Mouse (Mus musculus) spleen, adult 2 months (tissue): Measurements from ENCODE around the gene Col13a1. TPM values are rescaled to one million over a fixed set of nuclear protein-coding genes. Genes with fewer than 3 reads are reported as not detected.

Source experiments
- DNase-seq, 2 experiments: peaks; one replicate each; pipeline versions ENCODE4 v3.0.0 to v3.0.0-alpha.2; 2012 to 2021; ENCODE audit warnings: low spot score in 2 of 2, low read depth in 1 of 2
- H3K27ac ChIP-seq: fragments of 200-500 bp; 2 replicates; pipeline ENCODE4 v1.5.1; 2012; ENCODE audit warnings: low read length, inconsistent platforms; ENCODE audit not compliant: insufficient read depth
- H3K27me3 ChIP-seq: fragments of 200-500 bp; 2 replicates; pipeline ENCODE4 v1.6.1; 2012; ENCODE audit warnings: mild to moderate bottlenecking, moderate library complexity, low read length, inconsistent platforms; ENCODE audit not compliant: control insufficient read depth, insufficient read depth
- H3K36me3 ChIP-seq: fragments of 200-500 bp; 2 replicates; pipeline ENCODE4 v1.6.1; 2012; ENCODE audit warnings: mild to moderate bottlenecking, low read length, inconsistent platforms; ENCODE audit not compliant: control insufficient read depth, insufficient read depth
- H3K4me1 ChIP-seq: fragments of 200-500 bp; 2 replicates; pipeline ENCODE4 v1.6.1; 2011; ENCODE audit warnings: inconsistent platforms; ENCODE audit not compliant: control insufficient read depth, insufficient read depth, insufficient read length
- H3K4me3 ChIP-seq: fragments of 200-500 bp; 2 replicates; pipeline ENCODE4 v1.5.1; 2011; ENCODE audit warnings: mild to moderate bottlenecking, inconsistent platforms; ENCODE audit not compliant: insufficient read depth, insufficient read length; ENCODE audit errors: extremely low read depth
- CTCF ChIP-seq: fragments of 200-500 bp; IDR thresholded peaks from 2 replicates; pipeline ENCODE4 v1.5.1; 2011; ENCODE audit warnings: mild to moderate bottlenecking, inconsistent platforms; ENCODE audit not compliant: insufficient read depth, insufficient read length, insufficient replicate concordance; ENCODE audit errors: extremely low read depth
- POLR2A ChIP-seq: fragments of 200-500 bp; IDR thresholded peaks from 2 replicates; pipeline ENCODE4 v1.6.1; 2011; ENCODE audit warnings: low read depth, low read length, inconsistent platforms
- WGBS: fragments of 180-500 bp; shearing (Covaris S2); methylation state at CpG from one replicate; pipeline ENCODE4 v1.1.7; 2018; 5-methylcytosine and 5-hydroxymethylcytosine counted together
- polyA plus RNA-seq: library from polyadenylated mRNA; depleted of rRNA; stranded (reverse); fragments of >200 nt; gene quantifications from 2 replicates; pipeline ENCODE4 v1.2.3, GENCODE M21; 2012

Gene Col13a1
- polyA plus RNA-seq, 1 experiment: 0.92 TPM

GRCm38 (mm10) chr10:61928725-61929651 lies 49.9 kb downstream of the Col13a1 start:
- 25% methylated on average over 24 of the region's 24 CpGs for WGBS
- Histone ChIP-seq H3K27ac (no peak overlapping the region), H3K4me3 (no peak overlapping the region), H3K27me3 (no peaks in the 10 kb centered on the region), H3K36me3 (no peaks in the 10 kb centered on the region), H3K4me1 (no peaks in the 10 kb centered on the region)
- no peak for DNase-seq
- TF ChIP-seq CTCF (no peak), POLR2A (no peak)

DNA sequence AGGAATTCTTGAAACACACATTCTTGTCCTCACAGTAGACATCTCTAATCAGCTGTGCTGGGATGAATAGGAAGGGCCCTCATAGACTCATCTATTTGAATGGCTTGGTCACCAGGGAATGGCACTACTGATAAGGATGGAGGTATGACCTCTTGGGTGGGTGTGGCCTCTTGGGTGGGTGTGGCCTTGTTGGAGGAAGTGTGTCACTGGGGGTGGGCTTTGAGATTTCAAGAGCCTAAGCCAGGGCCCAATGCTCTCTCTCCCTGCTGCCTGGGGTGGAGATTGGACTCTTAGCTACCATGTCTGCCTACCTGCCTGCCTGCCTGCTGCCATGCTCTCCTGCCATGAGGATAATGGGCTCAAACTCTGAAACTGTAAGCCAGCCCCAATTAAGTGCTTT lies 53.2 kb downstream of the Col13a1 start:
- Histone ChIP-seq H3K36me3 (no peaks in the 10 kb centered on the region), H3K27me3 (no peaks in the 10 kb centered on the region), H3K4me3 (no peak overlapping the region), H3K4me1 (no peaks in the 10 kb centered on the region), H3K27ac (no peak overlapping the region)
- TF ChIP-seq CTCF (no peak), POLR2A (no peak)
- DNase-seq: no peak

GRCm38 (mm10) chr10:61920655-61921365 lies 58.1 kb downstream of the Col13a1 start:
- Histone ChIP-seq H3K4me3 (no peak overlapping the region), H3K4me1 (no peaks in the 10 kb centered on the region), H3K27me3 (no peaks in the 10 kb centered on the region), H3K27ac (no peak overlapping the region), H3K36me3 (no peaks in the 10 kb centered on the region)
- TF ChIP-seq POLR2A (no peak), CTCF (no peak)
- no peak for DNase-seq
- 10% methylated on average over 11 of the region's 11 CpGs for WGBS

GRCm38 (mm10) chr10:61919924-61920654 lies 58.8 kb downstream of the Col13a1 start:
- Histone ChIP-seq H3K27me3 (no peaks in the 10 kb centered on the region), H3K4me1 (no peaks in the 10 kb centered on the region), H3K4me3 (no peak overlapping the region), H3K27ac (no peak overlapping the region), H3K36me3 (no peaks in the 10 kb centered on the region)
- 68% methylated on average over 13 of the region's 13 CpGs for WGBS
- DNase-seq: no peak
- TF ChIP-seq POLR2A (no peak), CTCF (no peak)

GRCm38 (mm10) chr10:61919496-61919895 lies 59.4 kb downstream of the Col13a1 start:
- TF ChIP-seq CTCF: no peak
- TF ChIP-seq POLR2A: no peak
- no peak for DNase-seq
- Histone ChIP-seq H3K4me3 (no peak overlapping the region), H3K36me3 (no peaks in the 10 kb centered on the region), H3K27ac (no peak overlapping the region), H3K27me3 (no peaks in the 10 kb centered on the region), H3K4me1 (no peaks in the 10 kb centered on the region)
- WGBS: 87% methylated on average over 4 of the region's 4 CpGs

- DNase-seq: no peak
- no peak overlapping the region for H3K27ac ChIP-seq
- H3K36me3 ChIP-seq: no peaks in the 10 kb centered on the region
- no peaks in the 10 kb centered on the region for H3K27me3 ChIP-seq
- TF ChIP-seq CTCF (no peak), POLR2A (no peak)
- WGBS: 94% methylated on average over 12 of the region's 12 CpGs
- H3K4me3 ChIP-seq: no peak overlapping the region
- H3K4me1 ChIP-seq: no peaks in the 10 kb centered on the region
Measured at GRCm38 (mm10) chr10:61917066-61917465, 61.8 kb downstream of the Col13a1 start.
